ENCODE assay signal across 18 mouse cellular contexts in genomic region chr15:82022535-82023088, GRCm38 (mm10). TPM values are rescaled to one million over a fixed set of nuclear protein-coding genes. Genes with fewer than 3 reads are reported as not detected.
DNase-seq lines count a peak whose midpoint lies in the region; ATAC-seq and TF ChIP-seq lines count a peak whose summit lies in the region.
"Had no signal": no experiment of that assay in that cellular context is flagged by ENCODE, and none has a peak within 500 bp of the region (broad histone marks: within the 10 kb centered on the region; RNA-seq: fewer than 3 reads in every experiment).

No protein-coding gene starts in this region.

- DNase-seq in cerebellum, postnatal 10 days: peak; percentile 19 to 24
- DNase-seq in cerebellum, postnatal 36 days: no peak
- DNase-seq in lung, postnatal 36 days: peak; percentile 6
- no peak for DNase-seq in lung, adult 2 months
- peak; percentile 45 for DNase-seq in Muller cell, postnatal 12 days (ENCODE audit: inconsistent ontology term)
- no peak for DNase-seq in cerebellum, postnatal 4 days (ENCODE audit: low spot score in 2 of 2)
- DNase-seq: forebrain, postnatal 0 days; heart, adult 11 months; kidney, adult 2 months; midbrain, embryonic 14.5 days had no signal

- TF ChIP-seq POLR2A in lung, adult 2 months (IDR thresholded peaks at IDR 0.05; ENCODE audit: borderline replicate concordance, extremely low read depth, low read depth, low read length): no peak
- TF ChIP-seq POLR2A in bone marrow, adult 2 months (IDR thresholded peaks at IDR 0.05; ENCODE audit: borderline replicate concordance, control insufficient read depth, low read depth, low read length): 0 out of 2 replicates have a peak, but pooled peaks have one; percentile 14

- ATAC-seq in erythroblast, adult 5-6 weeks (replicated peaks; ENCODE audit: low FRiP score, poor library complexity, severe bottlenecking): no peak
- ATAC-seq: forebrain, postnatal 0 days had no signal

- no peak for TF ChIP-seq CTCF in lung, adult 2 months (IDR thresholded peaks at IDR 0.05; ENCODE audit: insufficient read depth, low read length)
- no peak for TF ChIP-seq CTCF in bone marrow, adult 2 months (IDR thresholded peaks at IDR 0.05; ENCODE audit: control insufficient read depth, insufficient read depth, low read length)

- no peak overlapping the region for H3K4me3 ChIP-seq in lung, adult 2 months (replicated peaks; ENCODE audit: extremely low read depth, low read depth, low read length)
- peak overlapping the region; percentile 16 for H3K4me3 ChIP-seq in bone marrow, adult 2 months (replicated peaks; ENCODE audit: control insufficient read depth, low read depth, low read length)
- H3K4me3 ChIP-seq: hindbrain, embryonic 13.5 days had no signal

- H3K4me1 ChIP-seq in lung, adult 2 months (ENCODE audit: control insufficient read depth, insufficient read depth, low read length): no peaks in the 10 kb centered on the region
- no peaks in the 10 kb centered on the region; the same call in 1 of the 2 replicates for H3K4me1 ChIP-seq in bone marrow, adult 2 months (ENCODE audit: control insufficient read depth, insufficient read depth, low read length)

- 44% methylated on average over 13 of the region's 13 CpGs for WGBS in lung, adult 2 months
- WGBS in bone marrow, adult 2 months: 40% methylated on average over 13 of the region's 13 CpGs

- peak overlapping the region; percentile 67 for H3K27ac ChIP-seq in bone marrow, adult 2 months (ENCODE audit: control insufficient read depth, insufficient read depth, low read depth, low read length, poor library complexity)
- H3K27ac ChIP-seq: hindbrain, embryonic 13.5 days had no signal

RNA-seq across cellular contexts. Expression of gene Desi1, which starts 11.1 kb away (rescaled TPM):
- 24.0 and 31.1 TPM in 2 replicates for polyA plus RNA-seq in lung, adult 2 months (2012; rRNA removed)
- 12.5 and 22.7 TPM in 2 replicates for polyA plus RNA-seq in bone marrow, adult 2 months (2011; ENCODE audit: insufficient read depth, insufficient read length, low replicate concordance, missing spikeins)
- 12.5 and 27.0 TPM in 2 replicates for total RNA-seq in erythroblast, adult 5-6 weeks (2015; ENCODE audit: low replicate concordance)
- total RNA-seq in erythroblast, adult 5-6 weeks (2017; ENCODE audit: low replicate concordance): 3.6 and 5.0 TPM in 2 replicates

RNA-seq across cellular contexts. Expression of gene Snu13, which starts 24.8 kb away (rescaled TPM):
- polyA plus RNA-seq in lung, adult 2 months (2012; rRNA removed): 54.7 and 56.6 TPM in 2 replicates
- polyA plus RNA-seq in bone marrow, adult 2 months (2011; ENCODE audit: insufficient read depth, insufficient read length, low replicate concordance, missing spikeins): 119 and 144 TPM in 2 replicates
- total RNA-seq in erythroblast, adult 5-6 weeks (2015; ENCODE audit: low replicate concordance): 23.2 and 29.7 TPM in 2 replicates
- 24.5 and 44.7 TPM in 2 replicates for total RNA-seq in erythroblast, adult 5-6 weeks (2017; ENCODE audit: low replicate concordance)

RNA-seq across cellular contexts. Expression of gene Xrcc6, which starts 35.0 kb away (rescaled TPM):
- polyA plus RNA-seq in lung, adult 2 months (2012; rRNA removed): 11.5 and 13.3 TPM in 2 replicates
- polyA plus RNA-seq in bone marrow, adult 2 months (2011; ENCODE audit: insufficient read depth, insufficient read length, low replicate concordance, missing spikeins): 60.8 and 96.2 TPM in 2 replicates
- total RNA-seq in erythroblast, adult 5-6 weeks (2015; ENCODE audit: low replicate concordance): 17.6 and 41.7 TPM in 2 replicates
- 23.6 and 52.2 TPM in 2 replicates for total RNA-seq in erythroblast, adult 5-6 weeks (2017; ENCODE audit: low replicate concordance)

RNA-seq across cellular contexts. Expression of gene 4930407I10Rik, which starts 36.3 kb away (rescaled TPM):
- polyA plus RNA-seq in lung, adult 2 months (2012; rRNA removed): not detected in 2 replicates
- polyA plus RNA-seq in bone marrow, adult 2 months (2011; ENCODE audit: insufficient read depth, insufficient read length, low replicate concordance, missing spikeins): not detected in 2 replicates
- not detected in 2 replicates for total RNA-seq in erythroblast, adult 5-6 weeks (2015; ENCODE audit: low replicate concordance)
- total RNA-seq in erythroblast, adult 5-6 weeks (2017; ENCODE audit: low replicate concordance): not detected in 2 replicates
- total RNA-seq: forebrain, postnatal 0 days; left cerebral cortex, postnatal 14 days; liver, adult 2 months had no signal
- polyA plus RNA-seq: cortical plate, adult 2 months; forebrain, postnatal 0 days; hindbrain, embryonic 13.5 days; liver, adult 2 months; neural tube, embryonic 11.5 days; urinary bladder, adult 2 months had no signal

RNA-seq across cellular contexts. Expression of gene 1700029P11Rik, which starts 42.3 kb away (rescaled TPM):
- polyA plus RNA-seq in lung, adult 2 months (2012; rRNA removed): not detected in 2 replicates
- polyA plus RNA-seq in bone marrow, adult 2 months (2011; ENCODE audit: insufficient read depth, insufficient read length, low replicate concordance, missing spikeins): 3.0 TPM in 1 of 2 replicates, not detected in the other
- total RNA-seq in erythroblast, adult 5-6 weeks (2015; ENCODE audit: low replicate concordance): not detected in 2 replicates
- not detected in 2 replicates for total RNA-seq in erythroblast, adult 5-6 weeks (2017; ENCODE audit: low replicate concordance)
- total RNA-seq: forebrain, postnatal 0 days; left cerebral cortex, postnatal 14 days; liver, adult 2 months had no signal
- polyA plus RNA-seq: cortical plate, adult 2 months; forebrain, postnatal 0 days; hindbrain, embryonic 13.5 days; liver, adult 2 months; midbrain, embryonic 14.5 days; neural tube, embryonic 11.5 days; urinary bladder, adult 2 months had no signal

Comparison
In these comparisons a context has a peak if more than half of its experiments do, and no peak if none do; other contexts are left out.
1. DNase-seq: peak in cerebellum, postnatal 10 days (2 of 2), lung, postnatal 36 days (single experiment) and Muller cell, postnatal 12 days (single experiment); none in cerebellum, postnatal 36 days (0 of 2), lung, adult 2 months (single experiment) and cerebellum, postnatal 4 days (0 of 2).